20 mouse cellular contexts compared by ENCODE assay signal in the genomic region with DNA sequence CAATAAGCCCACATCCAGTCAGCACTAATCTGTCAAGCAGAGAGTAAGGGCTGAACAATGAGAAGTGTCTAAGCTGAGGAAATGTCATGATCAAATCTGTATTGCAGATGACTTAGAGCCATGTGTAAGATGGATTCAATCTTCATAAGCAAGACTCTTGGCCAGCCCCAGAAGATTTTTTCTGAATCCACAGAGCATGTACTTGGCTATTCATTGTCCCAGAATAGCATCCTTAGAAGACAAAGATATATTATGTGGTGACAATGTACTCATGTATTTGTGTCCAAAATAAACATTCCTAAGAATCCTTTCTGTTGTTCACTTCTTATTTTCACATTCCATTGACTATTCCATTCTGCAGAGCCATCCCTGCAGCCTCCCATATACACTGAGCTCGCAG. TPM values are rescaled to one million over a fixed set of nuclear protein-coding genes. Genes with fewer than 3 reads are reported as not detected.
"Had no signal": no experiment of that assay in that cellular context is flagged by ENCODE, and none has a peak within 500 bp of the region (broad histone marks: within the 10 kb centered on the region; RNA-seq: fewer than 3 reads in every experiment).

No protein-coding gene starts in this region.

- H3K9ac ChIP-seq: lung, embryonic 14.5 days; midbrain, embryonic 12.5 days; neural tube, embryonic 12.5 days; stomach, embryonic 15.5 days had no signal

- ATAC-seq: midbrain, embryonic 16.5 days had no signal

- H3K4me3 ChIP-seq: midbrain, embryonic 10.5 days; midbrain, embryonic 12.5 days; neural tube, embryonic 12.5 days; stomach, embryonic 15.5 days had no signal

- H3K4me2 ChIP-seq: lung, embryonic 14.5 days; midbrain, embryonic 12.5 days; neural tube, embryonic 12.5 days; stomach, embryonic 15.5 days had no signal

- H3K27ac ChIP-seq: midbrain, embryonic 10.5 days; midbrain, embryonic 12.5 days; neural tube, embryonic 12.5 days; stomach, embryonic 15.5 days had no signal

- DNase-seq: lung, adult 18-20 months; lung, embryonic 14.5 days; lung, postnatal 10 days; lung, postnatal 4 days; midbrain, embryonic 14.5 days; right cerebral cortex, postnatal 14 days; thymus, adult 18-20 months; thymus, postnatal 14 days; thymus, postnatal 36 days had no signal

- H3K9me3 ChIP-seq: midbrain, embryonic 10.5 days; midbrain, embryonic 12.5 days; neural tube, embryonic 12.5 days; stomach, embryonic 15.5 days had no signal

- H3K27me3 ChIP-seq: midbrain, embryonic 12.5 days; neural tube, embryonic 12.5 days; stomach, embryonic 15.5 days had no signal

- H3K4me1 ChIP-seq: midbrain, embryonic 10.5 days; midbrain, embryonic 12.5 days; neural tube, embryonic 12.5 days; stomach, embryonic 15.5 days had no signal

- H3K36me3 ChIP-seq: midbrain, embryonic 10.5 days; midbrain, embryonic 12.5 days; neural tube, embryonic 12.5 days; stomach, embryonic 15.5 days had no signal

RNA-seq across cellular contexts. Expression of gene Wfdc17, which starts 13.9 kb away (rescaled TPM):
- total RNA-seq: megakaryocyte-erythroid progenitor cell, adult 5-6 weeks had no signal
- polyA plus RNA-seq: midbrain, embryonic 10.5 days; midbrain, embryonic 16.5 days; neural tube, embryonic 14.5 days had no signal

RNA-seq across cellular contexts. Expression of gene Wfdc18, which starts 18.9 kb away (rescaled TPM):
- total RNA-seq: megakaryocyte-erythroid progenitor cell, adult 5-6 weeks had no signal
- polyA plus RNA-seq: lung, embryonic 14.5 days; midbrain, embryonic 10.5 days; midbrain, embryonic 12.5 days; midbrain, embryonic 14.5 days; midbrain, embryonic 16.5 days; neural tube, embryonic 12.5 days; neural tube, embryonic 14.5 days; spleen, adult 2 months had no signal

RNA-seq across cellular contexts. Expression of gene Ccl4, which starts 27.5 kb away (rescaled TPM):
- polyA plus RNA-seq: lung, embryonic 16.5 days; midbrain, embryonic 10.5 days had no signal

RNA-seq across cellular contexts. Expression of gene Rpl9-ps1, which starts 44.5 kb away (rescaled TPM):
- total RNA-seq: megakaryocyte-erythroid progenitor cell, adult 5-6 weeks had no signal
- polyA plus RNA-seq: liver, embryonic 16.5 days; lung, embryonic 14.5 days; lung, embryonic 16.5 days; midbrain, embryonic 10.5 days; midbrain, embryonic 12.5 days; midbrain, embryonic 14.5 days; midbrain, embryonic 16.5 days; neural tube, embryonic 12.5 days; neural tube, embryonic 14.5 days; spleen, adult 2 months; stomach, embryonic 15.5 days; thymus, postnatal 0 days had no signal
